Mouse (Mus musculus): ENCODE measurements at regions not wholly inside any gene's neighbourhood (a gene's known extent, or its start where the extent isn't known, plus 50 kb on each side); places are given as distances from the start of the nearest gene placed in this dataset.

DNA sequence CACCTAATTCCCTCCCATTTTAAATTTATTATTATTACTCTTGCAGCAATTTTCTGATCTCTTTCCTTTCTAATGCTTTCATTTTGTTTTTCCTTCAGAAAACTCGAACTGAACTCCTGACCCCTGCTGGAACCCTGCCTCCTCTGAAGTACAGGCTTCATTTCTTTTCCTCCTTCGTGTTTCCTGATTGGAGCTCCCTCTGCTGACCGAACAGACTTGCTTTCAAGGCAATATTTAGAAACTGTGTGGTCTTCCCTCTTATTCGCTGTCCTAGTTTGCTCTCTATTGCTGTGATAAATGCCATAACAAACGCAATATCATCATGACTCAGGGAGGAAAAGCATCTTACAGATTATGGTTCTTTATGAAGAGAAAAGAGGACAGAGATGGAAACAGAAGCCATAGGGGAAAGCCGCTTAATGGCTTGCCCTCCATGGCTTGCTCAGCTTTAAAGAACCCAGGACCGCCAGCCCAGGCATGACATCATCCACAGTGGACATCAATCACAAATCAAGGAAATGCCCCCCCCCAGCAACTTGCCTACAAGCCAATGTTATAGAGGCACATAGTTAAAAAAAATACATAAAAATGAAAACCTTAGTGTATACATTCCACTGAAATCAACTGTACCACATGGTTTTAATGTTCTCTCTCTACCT, 104.5 kb downstream of the Rbm43 start:
- no peaks in the 10 kb centered on the region for H3K9me3 ChIP-seq (ENCODE audit: control insufficient read depth, low read length)
- no peaks in the 10 kb centered on the region for H3K4me1 ChIP-seq (replicated peaks; ENCODE audit: control insufficient read depth, insufficient read depth)
- H3K9ac ChIP-seq (ENCODE audit: low read length): no peak overlapping the region
- ATAC-seq (ENCODE audit: low FRiP score, low TSS enrichment) (no peak), DNase-seq (ENCODE audit: low spot score) (peak; percentile 57)
- no peaks in the 10 kb centered on the region for H3K36me3 ChIP-seq (ENCODE audit: control insufficient read depth, insufficient read depth, low read length)
- WGBS: 31% methylated on average over 7 of the region's 7 CpGs
- no peaks in the 10 kb centered on the region for H3K27me3 ChIP-seq (ENCODE audit: control insufficient read depth, insufficient read depth, low read length)
- no peak for TF ChIP-seq EP300 (optimal IDR thresholded peaks at IDR 0.05)
- peak; percentile 87 for TF ChIP-seq CTCF (IDR thresholded peaks at IDR 0.05; ENCODE audit: low read depth)
- no peak overlapping the region for H3K4me2 ChIP-seq (replicated peaks; ENCODE audit: low read depth)
- no peak overlapping the region for H3K27ac ChIP-seq (replicated peaks)
- no peak overlapping the region for H3K4me3 ChIP-seq (ENCODE audit: low read depth, low read length)

DNA sequence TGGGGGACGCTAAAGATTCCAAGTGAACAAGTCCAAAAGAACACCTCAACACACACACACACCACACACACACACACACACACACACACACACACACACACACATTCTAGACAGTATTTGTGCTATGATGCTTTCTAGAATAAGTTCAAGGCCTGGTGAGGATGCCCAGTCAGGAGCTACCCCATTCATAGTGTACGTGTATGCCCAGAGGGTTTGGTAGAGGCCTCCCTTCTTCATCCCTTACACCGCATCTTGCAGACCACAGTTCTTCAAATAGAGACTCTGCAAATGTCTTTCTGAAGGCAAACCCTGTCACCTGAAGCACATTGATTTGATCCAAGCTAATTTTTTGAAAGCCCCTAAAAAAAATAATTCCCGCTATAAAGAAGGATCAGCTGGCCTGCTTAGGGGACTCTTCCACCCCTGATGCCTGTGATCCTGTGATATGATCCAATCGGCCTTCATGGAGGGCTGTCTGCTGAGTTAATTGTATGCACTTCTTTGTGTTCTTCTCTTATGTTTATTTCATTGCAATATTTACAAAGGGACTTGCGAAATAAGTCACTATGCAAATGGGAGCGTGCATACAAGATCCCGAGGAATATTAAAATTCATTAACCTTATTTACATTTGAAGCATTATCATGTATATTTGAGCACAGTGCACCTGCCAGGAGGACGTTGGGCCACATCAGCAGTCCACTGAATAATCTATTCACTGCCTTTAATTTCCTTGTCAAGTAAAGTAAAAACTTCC, 103.8 kb downstream of the Rbm43 start:
- no peak for DNase-seq (ENCODE audit: low spot score)
- Histone ChIP-seq H3K4me3 (ENCODE audit: low read depth, low read length) (no peak overlapping the region), H3K27ac (replicated peaks) (no peak overlapping the region), H3K9ac (ENCODE audit: low read length) (no peak overlapping the region), H3K4me1 (replicated peaks; ENCODE audit: control insufficient read depth, insufficient read depth) (no peaks in the 10 kb centered on the region), H3K27me3 (ENCODE audit: control insufficient read depth, insufficient read depth, low read length) (no peaks in the 10 kb centered on the region), H3K9me3 (ENCODE audit: control insufficient read depth, low read length) (no peaks in the 10 kb centered on the region), H3K36me3 (ENCODE audit: control insufficient read depth, insufficient read depth, low read length) (no peaks in the 10 kb centered on the region), H3K4me2 (replicated peaks; ENCODE audit: low read depth) (no peak overlapping the region)
- ATAC-seq (ENCODE audit: low FRiP score, low TSS enrichment): no peak
- TF ChIP-seq EP300 (optimal IDR thresholded peaks at IDR 0.05) (no peak), CTCF (IDR thresholded peaks at IDR 0.05; ENCODE audit: low read depth) (no peak)
- WGBS: 84% methylated on average over 9 of the region's 9 CpGs

DNA sequence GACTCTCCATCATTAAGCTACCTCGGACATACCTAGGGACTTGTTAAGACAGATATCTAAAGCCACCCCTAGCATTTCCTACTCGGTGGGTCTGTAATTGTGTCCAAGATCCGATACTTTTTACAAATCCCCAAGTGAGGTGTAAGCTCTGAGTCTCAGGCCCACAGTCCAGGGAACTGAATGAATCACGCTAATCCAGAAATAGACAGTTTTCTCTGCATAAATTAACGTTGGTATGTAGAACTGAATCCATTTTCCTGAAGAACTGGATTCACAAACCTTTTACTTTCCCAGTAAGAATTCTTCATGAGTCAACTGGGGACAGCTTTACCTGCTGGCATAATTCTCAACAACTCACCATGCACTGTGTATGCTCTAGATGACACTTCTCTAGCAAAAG, 97.1 kb downstream of the Rbm43 start:
- H3K4me1 ChIP-seq (replicated peaks; ENCODE audit: control insufficient read depth, insufficient read depth): no peaks in the 10 kb centered on the region
- no peak for TF ChIP-seq EP300 (optimal IDR thresholded peaks at IDR 0.05)
- TF ChIP-seq CTCF (IDR thresholded peaks at IDR 0.05; ENCODE audit: low read depth): no peak
- H3K4me3 ChIP-seq (ENCODE audit: low read depth, low read length): no peak overlapping the region
- ATAC-seq (ENCODE audit: low FRiP score, low TSS enrichment) (no peak), DNase-seq (ENCODE audit: low spot score) (no peak)
- no peak overlapping the region for H3K9ac ChIP-seq (ENCODE audit: low read length)
- 74% methylated on average over 5 of the region's 5 CpGs for WGBS
- no peaks in the 10 kb centered on the region for H3K27me3 ChIP-seq (ENCODE audit: control insufficient read depth, insufficient read depth, low read length)
- H3K4me2 ChIP-seq (replicated peaks; ENCODE audit: low read depth): no peak overlapping the region
- H3K36me3 ChIP-seq (ENCODE audit: control insufficient read depth, insufficient read depth, low read length): no peaks in the 10 kb centered on the region
- no peaks in the 10 kb centered on the region for H3K9me3 ChIP-seq (ENCODE audit: control insufficient read depth, low read length)
- no peak overlapping the region for H3K27ac ChIP-seq (replicated peaks)

DNA sequence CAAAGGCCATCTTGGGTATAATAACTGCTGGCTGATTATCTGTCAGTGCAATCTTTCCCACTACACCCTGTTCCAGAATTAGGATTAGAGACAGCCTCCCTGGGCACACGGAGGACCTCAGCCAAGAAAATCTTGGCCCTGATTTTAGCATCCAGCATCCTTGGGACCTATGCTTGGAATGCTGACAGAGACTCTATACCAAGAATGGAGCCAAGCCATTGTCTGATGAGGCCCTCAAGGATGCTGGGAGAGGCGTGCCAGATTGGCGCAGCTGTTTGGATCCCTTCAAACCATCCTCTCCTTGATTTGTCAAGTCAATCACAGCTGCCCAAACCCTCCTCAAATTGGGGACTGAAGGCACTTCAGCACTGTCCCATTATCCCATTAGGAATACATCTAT, 94.2 kb downstream of the Rbm43 start:
- no peaks in the 10 kb centered on the region for H3K9me3 ChIP-seq (ENCODE audit: control insufficient read depth, low read length)
- H3K27ac ChIP-seq (replicated peaks): no peak overlapping the region
- H3K4me1 ChIP-seq (replicated peaks; ENCODE audit: control insufficient read depth, insufficient read depth): no peaks in the 10 kb centered on the region
- DNase-seq (ENCODE audit: low spot score): no peak
- WGBS: 74% methylated on average over 3 of the region's 3 CpGs
- H3K4me3 ChIP-seq (ENCODE audit: low read depth, low read length): no peak overlapping the region
- no peaks in the 10 kb centered on the region for H3K36me3 ChIP-seq (ENCODE audit: control insufficient read depth, insufficient read depth, low read length)
- no peaks in the 10 kb centered on the region for H3K27me3 ChIP-seq (ENCODE audit: control insufficient read depth, insufficient read depth, low read length)
- no peak overlapping the region for H3K9ac ChIP-seq (ENCODE audit: low read length)
- no peak for TF ChIP-seq CTCF (IDR thresholded peaks at IDR 0.05; ENCODE audit: low read depth)
- TF ChIP-seq EP300 (optimal IDR thresholded peaks at IDR 0.05): no peak
- no peak overlapping the region for H3K4me2 ChIP-seq (replicated peaks; ENCODE audit: low read depth)
- ATAC-seq (ENCODE audit: low FRiP score, low TSS enrichment): no peak

DNA sequence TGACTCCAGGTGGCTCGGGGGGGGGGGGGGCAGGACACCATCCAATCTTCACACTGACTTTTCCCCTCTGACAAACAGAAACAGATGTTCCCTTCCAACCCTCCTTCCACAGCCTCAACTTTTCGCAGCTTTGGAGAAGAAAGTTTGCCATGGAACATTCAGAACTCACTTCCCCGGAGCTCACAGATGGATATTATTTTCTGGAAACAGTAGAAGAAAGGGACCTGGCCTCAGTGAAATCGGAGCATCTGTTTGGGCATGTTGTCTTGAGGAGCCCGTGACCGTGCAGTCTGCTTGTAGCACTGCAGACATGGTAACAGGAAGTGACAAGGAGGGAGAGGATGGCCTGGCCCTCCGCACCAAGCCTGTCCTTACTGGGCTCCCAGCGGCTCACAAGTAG, 90.1 kb downstream of the Rbm43 start:
- 68% methylated on average over 8 of the region's 8 CpGs for WGBS
- H3K27ac ChIP-seq (replicated peaks): no peak overlapping the region
- DNase-seq (ENCODE audit: low spot score) (no peak), ATAC-seq (ENCODE audit: low FRiP score, low TSS enrichment) (no peak)
- no peaks in the 10 kb centered on the region for H3K9me3 ChIP-seq (ENCODE audit: control insufficient read depth, low read length)
- no peak for TF ChIP-seq CTCF (IDR thresholded peaks at IDR 0.05; ENCODE audit: low read depth)
- TF ChIP-seq EP300 (optimal IDR thresholded peaks at IDR 0.05): no peak
- H3K9ac ChIP-seq (ENCODE audit: low read length): no peak overlapping the region
- no peaks in the 10 kb centered on the region for H3K4me1 ChIP-seq (replicated peaks; ENCODE audit: control insufficient read depth, insufficient read depth)
- H3K4me2 ChIP-seq (replicated peaks; ENCODE audit: low read depth): no peak overlapping the region
- no peaks in the 10 kb centered on the region for H3K36me3 ChIP-seq (ENCODE audit: control insufficient read depth, insufficient read depth, low read length)
- H3K27me3 ChIP-seq (ENCODE audit: control insufficient read depth, insufficient read depth, low read length): no peaks in the 10 kb centered on the region
- no peak overlapping the region for H3K4me3 ChIP-seq (ENCODE audit: low read depth, low read length)

DNA sequence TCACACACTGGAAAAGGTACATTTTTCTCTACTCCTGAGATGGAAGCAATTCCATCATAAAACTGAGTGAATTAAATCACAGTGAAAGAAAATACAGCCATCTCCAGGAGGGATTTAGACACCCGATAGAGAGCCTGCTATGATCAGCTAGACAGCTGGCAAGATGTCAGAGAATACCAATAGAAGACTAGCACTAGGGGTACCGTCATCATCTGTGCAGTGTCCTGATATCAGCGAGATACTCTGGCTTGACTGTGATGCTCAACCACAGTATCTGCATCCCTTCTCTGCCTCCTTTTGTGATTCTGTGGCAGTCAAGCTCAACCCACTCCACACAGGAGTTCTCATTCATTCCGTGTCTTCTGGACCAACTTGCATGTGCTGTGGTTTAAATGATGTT, 87.4 kb downstream of the Rbm43 start:
- Histone ChIP-seq H3K36me3 (ENCODE audit: control insufficient read depth, insufficient read depth, low read length) (no peaks in the 10 kb centered on the region), H3K9ac (ENCODE audit: low read length) (no peak overlapping the region), H3K27me3 (ENCODE audit: control insufficient read depth, insufficient read depth, low read length) (no peaks in the 10 kb centered on the region), H3K27ac (replicated peaks) (no peak overlapping the region), H3K4me2 (replicated peaks; ENCODE audit: low read depth) (no peak overlapping the region), H3K4me1 (replicated peaks; ENCODE audit: control insufficient read depth, insufficient read depth) (no peaks in the 10 kb centered on the region), H3K9me3 (ENCODE audit: control insufficient read depth, low read length) (no peaks in the 10 kb centered on the region), H3K4me3 (ENCODE audit: low read depth, low read length) (no peak overlapping the region)
- ATAC-seq (ENCODE audit: low FRiP score, low TSS enrichment): no peak
- 69% methylated on average over 4 of the region's 4 CpGs for WGBS
- no peak for DNase-seq (ENCODE audit: low spot score)
- no peak for TF ChIP-seq EP300 (optimal IDR thresholded peaks at IDR 0.05)

Data from stomach, postnatal 0 days (tissue).